ENCODE assay signal across 21 mouse cellular contexts in genomic region chr10:19901992-19902391, GRCm38 (mm10). TPM values are rescaled to one million over a fixed set of nuclear protein-coding genes. Genes with fewer than 3 reads are reported as not detected.
"Had no signal": no experiment of that assay in that cellular context is flagged by ENCODE, and none has a peak within 500 bp of the region (broad histone marks: within the 10 kb centered on the region; RNA-seq: fewer than 3 reads in every experiment).

No protein-coding gene starts in this region.

- H3K27me3 ChIP-seq: lung, embryonic 15.5 days; megakaryocyte, embryonic 14.5 days; midbrain, embryonic 13.5 days; midbrain, embryonic 15.5 days; neural tube, embryonic 13.5 days; neural tube, embryonic 15.5 days had no signal

- DNase-seq: lung, adult 2 months; lung, postnatal 14 days; lung, postnatal 36 days; retina, postnatal 1 day; right cerebral cortex, adult 18-20 months; right cerebral cortex, postnatal 25 days; right cerebral cortex, postnatal 4 days; spleen, adult 18-20 months; thymus, adult 18-20 months; thymus, postnatal 14 days; thymus, postnatal 36 days had no signal

- H3K4me3 ChIP-seq: lung, embryonic 15.5 days; megakaryocyte, embryonic 14.5 days; midbrain, embryonic 13.5 days; midbrain, embryonic 15.5 days; neural tube, embryonic 13.5 days; neural tube, embryonic 15.5 days had no signal

- H3K4me2 ChIP-seq: lung, embryonic 15.5 days; midbrain, embryonic 11.5 days; midbrain, embryonic 13.5 days; midbrain, embryonic 15.5 days; neural tube, embryonic 13.5 days; neural tube, embryonic 15.5 days had no signal

- H3K36me3 ChIP-seq: midbrain, embryonic 15.5 days; neural tube, embryonic 13.5 days had no signal

- H3K9ac ChIP-seq: lung, embryonic 15.5 days; midbrain, embryonic 13.5 days; midbrain, embryonic 15.5 days; neural tube, embryonic 13.5 days; neural tube, embryonic 15.5 days had no signal

- H3K9me3 ChIP-seq: lung, embryonic 15.5 days; megakaryocyte, embryonic 14.5 days; midbrain, embryonic 13.5 days; midbrain, embryonic 15.5 days; neural tube, embryonic 13.5 days; neural tube, embryonic 15.5 days had no signal

- H3K27ac ChIP-seq: lung, embryonic 15.5 days; macrophage; midbrain, embryonic 13.5 days; midbrain, embryonic 15.5 days; neural tube, embryonic 13.5 days; neural tube, embryonic 15.5 days had no signal

- H3K4me1 ChIP-seq: lung, embryonic 15.5 days; midbrain, embryonic 13.5 days; midbrain, embryonic 15.5 days; neural tube, embryonic 13.5 days had no signal

- ATAC-seq: lung, postnatal 0 days; midbrain, embryonic 13.5 days; midbrain, embryonic 15.5 days had no signal

RNA-seq across cellular contexts. Expression of gene Slc35d3, which starts 50.7 kb away (rescaled TPM):
- total RNA-seq: monocyte, adult 5-6 weeks had no signal
